Mouse (Mus musculus) liver, embryonic 14.5 days (tissue): ENCODE results near the gene Palld. TPM values are rescaled to one million over a fixed set of nuclear protein-coding genes. Genes with fewer than 3 reads are reported as not detected.

ENCODE experiments used
- ATAC-seq: fragments of 200-750 bp; cut with Nextera tagmentation; 2 replicates; pipeline ENCODE4 v1.8.0; 2017; ENCODE audit warnings: moderate number of reproducible peaks, mild to moderate bottlenecking, moderate library complexity; ENCODE audit not compliant: insufficient read depth
- DNase-seq, 3 experiments: peaks; one replicate each; pipeline ENCODE4 v3.0.0-alpha.2; 2012 to 2013; ENCODE audit warnings: low read depth in 3 of 3, low spot score in 3 of 3
- H3K27ac ChIP-seq: fragments of 300-500 bp; sonication (generic); 2 replicates; pipeline ENCODE4 v1.5.1; 2014; ENCODE audit warnings: moderate library complexity, mild to moderate bottlenecking, control low read depth, inconsistent platforms
- H3K27me3 ChIP-seq: fragments of 300-500 bp; sonication (generic); 2 replicates; pipeline ENCODE4 v1.6.1; 2014; ENCODE audit warnings: mild to moderate bottlenecking, low read length, moderate library complexity; ENCODE audit not compliant: control insufficient read depth, insufficient read depth
- H3K36me3 ChIP-seq: fragments of 300-500 bp; sonication (generic); replicated peaks from 2 replicates; pipeline ENCODE4 v1.6.1; 2014; ENCODE audit warnings: low read depth; ENCODE audit not compliant: control insufficient read depth, insufficient read depth
- H3K4me1 ChIP-seq, 2 experiments: fragments of 200-500 bp in 1 of 2; fragments of 300-500 bp in 1 of 2; sonication (generic) in 1 of 2; replicated peaks; 2 replicates each; pipeline ENCODE4 v1.6.1; 2012 to 2014; ENCODE audit warnings: antibody characterized with exemption in 1 of 2, inconsistent platforms in 1 of 2, low read length in 1 of 2; ENCODE audit not compliant: control insufficient read depth in 2 of 2, insufficient read depth in 2 of 2
- H3K4me2 ChIP-seq: fragments of 300-500 bp; sonication (generic); 2 replicates; pipeline ENCODE4 v1.6.1; 2014; ENCODE audit warnings: low read depth, mild to moderate bottlenecking, control low read depth, moderate library complexity
- H3K4me3 ChIP-seq, 2 experiments: fragments of 200-500 bp in 1 of 2; fragments of 300-500 bp in 1 of 2; sonication (generic) in 1 of 2; 2 replicates each; pipeline ENCODE4 v1.5.1; 2012 to 2014; ENCODE audit warnings: low read depth in 2 of 2, low read length in 2 of 2, mild to moderate bottlenecking in 2 of 2, control low read depth in 1 of 2, inconsistent platforms in 1 of 2, moderate library complexity in 1 of 2; ENCODE audit not compliant: insufficient read depth in 1 of 2
- H3K9ac ChIP-seq: fragments of 300-500 bp; sonication (generic); replicated peaks from 2 replicates; pipeline ENCODE4 v1.6.1; 2014; ENCODE audit warnings: mild to moderate bottlenecking, control low read depth, moderate library complexity
- H3K9me3 ChIP-seq: fragments of 300-500 bp; sonication (generic); 2 replicates; pipeline ENCODE4 v1.6.1; 2016; ENCODE audit warnings: low read length, mixed read lengths; ENCODE audit not compliant: control insufficient read depth
- CTCF ChIP-seq: IDR thresholded peaks from 2 replicates; pipeline ENCODE4 v1.5.1; 2016; ENCODE audit warnings: antibody characterized with exemption, low read depth, control low read depth
- EP300 ChIP-seq: IDR thresholded peaks from 2 replicates; pipeline ENCODE4 v1.6.1; 2016; ENCODE audit warnings: antibody characterized with exemption, low read depth
- WGBS: fragments of 180-500 bp; shearing (Covaris S2); extraction: QIAGEN DNeasy Blood & Tissue Kit; methylation state at CpG from one replicate; pipeline ENCODE4 v1.1.7; 2014; ENCODE audit not compliant: insufficient replicate concordance; 5-methylcytosine and 5-hydroxymethylcytosine counted together
- polyA plus RNA-seq, 2 experiments: library from polyadenylated mRNA; depleted of rRNA in 1 of 2; stranded (reverse) in 1 of 2; unstranded in 1 of 2; fragments of >200 nt; fragmentation: Nextera tagmentation in 1 of 2; extraction: Ambion mirVana in 1 of 2; gene quantifications; 2 replicates each; pipeline versions ENCODE4 v1.2.1 to v1.2.3; 2012 to 2014

Gene Palld
- polyA plus RNA-seq, 2 experiments = 1.8 to 2.9 TPM

- H3K36me3 ChIP-seq = no peaks in the 10 kb centered on the region
- no peak for ATAC-seq
- H3K9ac ChIP-seq = no peak overlapping the region
- H3K4me3 ChIP-seq = no peak overlapping the region
- no peak for DNase-seq
- TF ChIP-seq CTCF (no peak), EP300 (no peak)
- H3K27ac ChIP-seq = no peak overlapping the region
- H3K4me1 ChIP-seq = 0 out of 4 replicates have a peak, but pooled peaks cover 0 to 3% of the 10 kb centered on the region in 2 experiments
- WGBS = 49% methylated on average over 12 of the region's 12 CpGs
- no peaks in the 10 kb centered on the region for H3K27me3 ChIP-seq
- no peaks in the 10 kb centered on the region for H3K9me3 ChIP-seq
- no peak overlapping the region for H3K4me2 ChIP-seq
Measured at GRCm38 (mm10) chr8:61558051-61558846, 344.2 kb downstream of the Palld start.

- Histone ChIP-seq H3K36me3 (no peaks in the 10 kb centered on the region), H3K27ac (no peak overlapping the region), H3K27me3 (no peaks in the 10 kb centered on the region), H3K4me3 (no peak overlapping the region), H3K4me2 (no peak overlapping the region), H3K9me3 (no peaks in the 10 kb centered on the region), H3K9ac (no peak overlapping the region), H3K4me1 (0 out of 4 replicates have a peak, but pooled peaks cover 0 to 3% of the 10 kb centered on the region in 2 experiments)
- no peak for TF ChIP-seq EP300
- TF ChIP-seq CTCF = no peak
- no peak for ATAC-seq
- DNase-seq = no peak
Measured at GRCm38 (mm10) chr8:61557036-61557435, 345.5 kb downstream of the Palld start.

DNA sequence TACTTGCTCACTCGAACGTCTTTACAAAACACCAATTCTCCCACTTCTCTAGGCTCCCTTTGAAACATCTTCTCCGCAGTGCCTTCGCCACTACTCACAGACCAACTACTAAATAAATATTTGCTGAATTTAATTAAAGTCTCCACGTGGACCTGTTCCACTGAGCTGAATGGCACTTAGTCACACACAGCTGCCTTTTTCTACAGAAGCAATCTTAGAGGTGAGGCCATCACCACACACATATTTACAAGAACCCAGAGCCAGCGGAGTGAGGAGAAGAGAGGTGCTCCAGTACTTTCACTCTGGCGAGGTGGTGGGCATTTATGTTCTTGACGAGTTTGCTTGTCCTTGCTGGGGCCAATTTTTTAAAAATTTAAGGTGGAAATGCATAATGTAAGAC is 346.3 kb downstream of the Palld start:
- 53% methylated on average over 8 of the region's 8 CpGs for WGBS
- H3K9ac ChIP-seq = no peak overlapping the region
- no peak overlapping the region for H3K4me3 ChIP-seq
- H3K4me2 ChIP-seq = no peak overlapping the region
- ATAC-seq (no peak), DNase-seq (no peak)
- no peak overlapping the region for H3K27ac ChIP-seq
- H3K36me3 ChIP-seq = no peaks in the 10 kb centered on the region
- no peaks in the 10 kb centered on the region for H3K27me3 ChIP-seq
- H3K9me3 ChIP-seq = no peaks in the 10 kb centered on the region
- H3K4me1 ChIP-seq = 0 out of 4 replicates have a peak, but pooled peaks cover 0 to 3% of the 10 kb centered on the region in 2 experiments
- TF ChIP-seq CTCF (no peak), EP300 (no peak)

DNA sequence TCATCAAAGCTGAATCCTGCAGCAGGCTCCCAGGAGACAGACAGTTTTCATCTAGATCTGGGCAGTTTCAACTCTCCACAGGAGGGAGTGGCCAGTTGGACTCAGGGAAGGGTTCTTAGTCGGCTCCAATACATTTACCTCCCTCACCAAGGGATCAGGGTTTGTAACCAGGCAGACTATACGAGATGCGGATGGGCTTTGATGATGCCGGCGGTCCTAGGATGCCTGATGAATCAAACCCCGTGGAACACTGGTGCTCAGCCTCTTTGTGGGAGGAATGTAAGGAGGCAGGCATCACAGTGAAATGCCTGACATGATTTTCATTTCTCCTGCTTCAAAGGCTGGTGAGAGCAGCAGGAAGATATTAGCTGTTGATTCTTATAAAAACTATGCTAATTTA is 347.1 kb downstream of the Palld start:
- Histone ChIP-seq H3K9ac (no peak overlapping the region), H3K4me1 (0 out of 4 replicates have a peak, but pooled peaks cover 0 to 3% of the 10 kb centered on the region in 2 experiments), H3K4me2 (no peak overlapping the region), H3K27ac (no peak overlapping the region), H3K4me3 (no peak overlapping the region), H3K9me3 (no peaks in the 10 kb centered on the region), H3K36me3 (no peaks in the 10 kb centered on the region), H3K27me3 (no peaks in the 10 kb centered on the region)
- 73% methylated on average over 6 of the region's 6 CpGs for WGBS
- DNase-seq = no peak
- no peak for ATAC-seq
- TF ChIP-seq EP300 = no peak
- TF ChIP-seq CTCF = no peak

DNA sequence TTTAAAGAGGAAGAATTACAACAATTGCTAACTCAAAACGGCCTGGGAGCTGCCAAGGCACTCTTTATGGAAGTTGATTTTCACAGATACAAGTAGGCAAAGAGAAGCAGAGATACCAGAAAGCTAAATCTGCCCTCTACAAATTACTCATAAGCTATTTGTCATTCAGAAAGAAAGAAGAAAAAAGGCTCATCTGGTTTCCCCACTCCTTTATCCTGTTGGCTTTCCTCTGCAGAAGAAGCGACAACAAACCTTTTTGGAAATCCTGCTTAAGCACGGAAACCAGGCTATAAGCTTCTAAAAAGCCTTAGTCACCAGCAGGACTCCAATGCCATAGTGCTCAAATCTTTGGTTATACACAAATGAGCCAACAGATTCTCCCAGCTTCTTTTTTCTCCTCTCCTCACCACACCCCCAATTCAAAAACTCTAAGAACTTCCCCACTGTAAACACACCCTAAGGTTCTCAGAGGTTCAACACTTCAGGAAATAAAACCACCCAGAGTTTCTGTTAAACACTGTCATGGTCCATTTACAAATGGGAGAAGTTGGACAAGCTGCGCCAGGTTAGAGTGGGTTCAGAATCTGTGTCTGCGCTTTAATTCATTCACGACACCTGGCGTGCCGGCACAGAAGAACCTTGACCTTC is 349.6 kb downstream of the Palld start:
- no peak overlapping the region for H3K4me2 ChIP-seq
- ATAC-seq (no peak), DNase-seq (no peak)
- peaks cover 2% of the 10 kb centered on the region; the same call in 1 of the 2 replicates for H3K36me3 ChIP-seq
- H3K4me3 ChIP-seq = no peak overlapping the region
- 74% methylated on average over 8 of the region's 8 CpGs for WGBS
- H3K4me1 ChIP-seq = no peaks in the 10 kb centered on the region
- TF ChIP-seq CTCF (no peak), EP300 (no peak)
- H3K9ac ChIP-seq = no peak overlapping the region
- no peak overlapping the region for H3K27ac ChIP-seq
- no peaks in the 10 kb centered on the region; the same call in 1 of the 2 replicates for H3K9me3 ChIP-seq
- H3K27me3 ChIP-seq = no peaks in the 10 kb centered on the region
